Mouse (Mus musculus): ENCODE results near the gene Tcf7.

The Tcf7 gene

DNA sequence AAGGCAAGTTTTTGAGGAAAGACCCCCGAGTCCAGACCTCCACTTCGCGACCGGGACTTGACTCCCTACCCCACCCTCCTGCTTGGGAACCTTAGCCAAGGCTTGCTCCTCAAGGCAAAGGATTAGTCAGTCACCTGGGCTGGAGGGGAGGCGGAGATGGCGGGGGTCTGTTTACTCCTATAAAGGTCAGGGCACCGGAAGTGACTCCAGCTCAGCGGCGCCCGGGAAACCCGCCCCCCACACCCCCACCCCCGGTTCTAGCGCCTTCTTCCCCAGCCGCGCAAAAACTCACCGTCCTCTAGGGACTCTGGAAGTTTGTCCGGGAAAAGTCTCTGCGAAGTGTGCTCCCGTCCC, 417 bp downstream of the Tcf7 start:
- DNase-seq = no peak

DNA sequence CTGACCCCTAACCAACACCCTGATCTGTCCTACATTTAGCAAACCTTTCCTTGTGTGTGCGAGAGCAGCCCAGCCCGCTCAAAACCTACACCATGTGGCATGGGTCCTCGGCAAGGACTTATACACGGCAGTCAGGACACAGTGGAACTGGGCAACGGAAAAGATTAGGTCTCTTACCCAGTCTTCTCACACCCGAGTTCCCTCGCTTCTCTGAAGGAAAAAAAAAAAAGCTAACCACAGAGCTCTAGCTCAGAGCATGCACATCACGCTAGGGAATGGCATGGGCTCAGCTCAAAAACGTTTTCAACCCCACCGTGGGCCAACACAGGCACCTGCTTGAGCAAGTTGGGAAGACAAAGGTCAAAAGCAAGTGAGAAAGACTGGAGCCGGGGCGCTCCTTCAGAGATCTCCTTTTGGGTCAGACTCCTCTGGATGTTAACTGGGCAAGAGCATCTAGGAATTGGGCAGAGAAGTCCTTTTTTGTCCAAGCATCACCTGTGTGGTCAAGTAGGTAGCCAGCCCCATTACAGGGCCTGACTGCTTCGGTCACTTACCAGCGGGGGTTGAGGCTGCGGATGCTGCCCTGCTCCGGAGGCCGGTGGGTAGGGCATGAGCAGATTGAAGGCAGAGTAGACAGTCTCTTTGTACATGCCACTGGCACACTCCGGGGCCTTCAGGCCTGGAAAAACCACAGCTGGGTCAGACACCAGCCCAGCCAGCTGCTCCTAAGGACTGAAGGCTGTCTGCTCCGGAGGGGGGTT, 1.1 kb downstream of the Tcf7 start:
- no peak for DNase-seq

DNA sequence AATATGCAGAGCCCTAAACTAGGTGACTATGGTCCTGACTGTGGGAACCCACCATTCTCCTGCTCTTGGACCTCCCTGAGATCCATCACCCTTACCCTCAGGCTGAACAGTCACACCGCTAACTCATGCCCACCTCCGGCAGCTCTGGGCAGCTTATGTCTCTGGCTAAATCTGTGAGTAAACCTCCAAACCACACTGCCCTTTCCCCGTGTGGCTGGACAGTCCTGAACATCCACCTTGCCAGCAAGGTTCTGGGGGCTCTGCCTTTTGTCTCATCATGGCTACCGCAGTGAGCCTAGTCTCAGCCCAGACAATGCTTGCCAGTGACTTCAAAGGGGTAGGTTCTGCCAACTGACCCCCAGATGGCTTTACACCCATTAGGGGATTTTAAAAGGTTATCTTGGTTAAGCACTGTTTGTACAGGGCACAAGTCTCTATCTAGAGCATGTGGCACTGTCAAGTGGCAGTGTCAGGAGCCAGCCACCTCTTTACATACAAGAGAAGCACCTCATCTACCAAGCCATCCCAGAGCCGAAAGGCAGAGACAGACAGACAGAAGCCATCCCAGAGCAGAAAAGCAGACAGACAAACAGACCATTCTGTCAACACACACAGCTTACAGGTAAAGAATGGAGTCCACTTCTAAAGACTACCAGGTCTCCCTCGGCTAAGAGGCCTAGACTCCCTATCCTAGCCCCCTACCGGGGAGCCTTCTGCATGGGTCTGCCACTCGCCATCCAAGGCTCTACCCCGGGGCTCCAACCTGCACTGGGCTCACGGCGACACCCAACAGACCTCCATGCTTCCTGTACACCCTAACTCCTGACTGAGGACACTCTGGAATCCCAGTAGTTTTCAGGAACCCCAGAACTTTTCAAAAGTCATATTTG, 2.0 kb downstream of the Tcf7 start:
- no peak for DNase-seq

DNA sequence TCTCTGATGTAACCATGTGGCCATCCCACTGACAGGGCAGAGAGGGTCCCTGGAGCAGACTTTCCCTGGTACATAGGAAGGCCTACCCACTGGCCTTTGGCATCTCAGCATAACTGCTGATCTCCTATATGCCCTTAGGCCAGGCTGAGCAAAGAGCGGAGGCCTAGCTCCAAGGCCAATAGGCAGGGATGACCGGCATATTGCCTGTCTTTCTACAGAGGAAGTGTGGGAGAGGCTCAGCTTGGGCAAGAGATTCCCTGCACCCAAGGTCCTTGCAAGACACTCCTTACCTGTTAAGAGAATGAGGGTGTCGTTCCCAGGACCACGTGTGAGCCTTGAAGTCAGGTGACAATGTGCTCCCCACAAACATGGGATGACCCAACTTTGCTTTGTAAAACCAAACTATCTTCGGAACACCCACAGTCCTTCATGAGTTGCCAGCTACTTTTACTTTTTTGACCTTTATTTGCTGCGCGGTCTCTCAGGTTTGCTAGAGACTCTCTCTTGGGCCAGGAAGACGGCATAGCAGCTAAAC, 3.1 kb downstream of the Tcf7 start:
- no peak for DNase-seq

DNA sequence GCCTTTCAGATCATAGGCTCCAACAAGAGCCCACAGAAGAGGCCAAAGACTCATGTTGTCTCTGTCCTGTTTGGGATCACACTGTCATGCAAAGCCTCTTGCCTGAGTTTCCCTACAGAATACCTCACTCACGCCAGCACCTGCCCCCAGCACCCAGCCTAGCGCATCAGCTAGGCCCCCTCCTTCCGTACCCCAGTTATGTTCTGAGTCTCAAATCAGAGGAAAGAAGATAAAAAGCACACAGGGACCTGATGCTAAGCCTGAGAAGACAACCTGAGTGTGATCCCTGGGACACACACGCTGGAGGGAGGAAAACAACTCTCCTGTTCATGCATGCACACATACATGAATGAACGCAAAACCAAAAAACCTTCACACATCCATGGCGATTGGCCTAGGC, 3.8 kb downstream of the Tcf7 start:
- no peak for DNase-seq

DNA sequence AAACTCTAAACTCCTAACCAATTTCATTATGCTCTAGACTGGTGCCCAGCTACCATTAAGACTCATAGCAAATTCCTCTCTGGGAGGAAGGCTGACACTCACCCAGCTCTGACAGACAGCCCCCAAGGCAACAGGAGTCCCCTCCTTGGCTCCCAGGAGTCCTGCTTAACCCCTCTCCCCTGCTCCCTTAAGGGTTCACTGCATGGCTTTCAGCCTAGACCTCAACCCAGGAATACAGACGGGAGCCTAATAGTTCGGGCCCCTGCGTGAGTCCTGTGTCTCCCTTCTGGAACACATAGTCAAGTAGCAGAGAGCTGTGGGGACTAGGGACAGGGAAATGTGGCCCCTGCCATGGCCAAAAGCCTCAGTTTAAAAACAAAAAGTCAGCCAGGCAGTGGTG, 4.7 kb downstream of the Tcf7 start:
- DNase-seq = no peak

DNA sequence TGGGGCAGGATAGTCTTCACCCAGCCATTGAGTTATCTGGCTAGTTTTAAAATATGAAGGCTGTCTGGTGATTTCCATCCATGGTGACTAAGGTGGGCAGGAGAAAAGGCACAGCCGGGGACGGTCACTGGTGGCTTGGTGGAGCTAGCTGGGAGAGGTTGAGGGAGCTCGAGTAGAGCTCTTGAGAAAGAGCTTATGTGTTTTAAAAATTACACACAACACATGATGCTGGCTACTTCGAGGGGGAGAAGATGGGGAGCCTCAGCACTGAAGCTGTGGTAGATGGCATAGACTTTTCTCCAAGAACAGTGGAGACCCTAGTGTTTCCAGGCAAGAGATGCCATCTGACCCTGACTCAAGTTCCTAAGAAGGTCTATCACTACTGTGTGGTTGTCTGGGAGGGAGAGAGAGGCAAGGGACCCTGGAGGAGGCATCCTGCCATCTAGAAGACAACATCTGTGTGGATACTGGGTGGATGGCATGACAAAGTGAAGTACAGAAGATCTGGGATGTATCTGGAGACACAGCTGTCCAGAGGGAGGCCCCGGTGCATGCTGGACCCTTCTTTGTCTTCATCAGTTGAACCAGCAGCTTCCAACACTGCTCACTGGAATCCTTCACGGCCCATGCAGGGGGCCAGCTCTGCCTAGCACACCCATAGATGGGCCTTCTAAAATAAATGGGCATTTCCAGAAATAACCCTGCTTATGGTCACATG, 5.2 kb downstream of the Tcf7 start:
- no peak for DNase-seq

DNA sequence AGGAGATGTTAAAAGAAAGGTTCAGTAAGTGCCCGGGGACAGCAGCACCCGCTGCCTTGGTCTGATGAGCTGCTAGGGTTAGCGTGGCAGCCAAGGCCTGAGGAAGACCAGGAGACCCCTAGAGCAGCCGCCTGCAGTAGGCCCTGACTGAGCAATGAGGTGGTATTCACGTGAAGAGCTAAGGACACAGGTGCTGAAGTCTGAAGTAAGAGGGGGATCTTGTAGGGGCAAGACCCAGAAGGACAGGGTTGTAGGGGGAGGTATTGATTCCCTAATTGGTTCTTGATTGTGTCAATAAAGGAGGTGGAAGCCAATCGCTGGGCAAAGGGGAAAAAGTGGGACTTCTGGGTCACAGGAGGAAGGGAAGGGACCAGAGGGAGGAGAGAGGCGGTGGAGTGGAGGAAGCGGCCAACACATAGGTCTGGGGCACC, 5.8 kb downstream of the Tcf7 start:
- no peak for DNase-seq

DNA sequence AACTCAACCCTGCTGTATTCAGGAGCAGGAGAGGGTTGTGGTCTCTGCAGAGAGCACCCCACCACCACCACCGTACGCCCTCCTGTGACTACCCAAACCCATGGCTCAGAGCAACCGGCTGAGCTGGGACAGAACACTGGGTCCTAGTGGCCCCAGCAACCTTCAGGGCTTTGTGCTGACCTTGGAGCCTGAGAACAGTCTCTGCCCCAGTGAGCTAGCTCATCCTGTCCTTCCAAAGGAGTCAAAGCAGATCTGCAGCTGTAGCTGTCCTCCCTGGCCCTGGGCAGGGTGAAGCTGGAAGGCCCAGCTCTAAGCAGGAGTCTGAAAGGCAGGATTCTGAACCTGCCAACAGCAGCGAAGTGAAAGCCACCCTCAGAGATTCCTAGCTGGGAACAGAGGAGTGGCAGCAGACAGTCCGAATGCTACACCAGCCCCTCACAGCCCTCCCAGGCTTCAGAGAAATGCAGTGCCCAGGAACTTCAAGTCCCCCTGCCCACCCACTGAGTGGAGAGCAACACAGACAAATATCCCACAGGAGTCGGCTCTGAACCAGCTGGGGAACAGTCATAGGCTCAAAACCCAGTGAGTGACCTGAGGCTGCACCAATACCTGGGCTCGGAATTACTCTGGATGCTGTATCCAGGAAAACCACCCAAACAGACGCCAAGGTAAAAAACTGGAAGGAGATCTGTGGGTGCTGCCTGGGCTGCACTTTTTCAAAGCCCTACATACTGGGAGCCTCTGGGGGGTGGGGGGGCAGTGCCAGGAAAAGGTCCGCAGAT, 6.8 kb downstream of the Tcf7 start:
- DNase-seq = no peak

DNA sequence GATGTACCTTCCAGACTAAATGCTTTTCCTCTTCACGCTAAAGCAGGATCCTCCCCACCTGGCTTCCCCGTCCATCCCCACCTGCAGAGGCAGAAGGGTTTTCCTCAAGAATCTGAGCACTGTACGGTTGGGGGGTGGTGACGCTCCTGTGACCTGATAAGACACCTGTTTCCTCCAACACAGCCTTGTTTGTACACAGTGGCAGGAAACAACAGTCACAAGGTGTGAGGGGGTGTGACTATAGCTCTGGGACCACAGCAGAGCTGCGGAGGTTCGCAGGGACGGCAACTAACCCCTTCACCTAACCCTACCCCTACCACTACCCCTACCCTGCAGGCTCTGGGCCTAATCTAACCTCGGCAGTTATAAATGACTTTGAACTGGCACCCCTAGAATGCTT, 7.4 kb downstream of the Tcf7 start:
- no peak for DNase-seq

DNA sequence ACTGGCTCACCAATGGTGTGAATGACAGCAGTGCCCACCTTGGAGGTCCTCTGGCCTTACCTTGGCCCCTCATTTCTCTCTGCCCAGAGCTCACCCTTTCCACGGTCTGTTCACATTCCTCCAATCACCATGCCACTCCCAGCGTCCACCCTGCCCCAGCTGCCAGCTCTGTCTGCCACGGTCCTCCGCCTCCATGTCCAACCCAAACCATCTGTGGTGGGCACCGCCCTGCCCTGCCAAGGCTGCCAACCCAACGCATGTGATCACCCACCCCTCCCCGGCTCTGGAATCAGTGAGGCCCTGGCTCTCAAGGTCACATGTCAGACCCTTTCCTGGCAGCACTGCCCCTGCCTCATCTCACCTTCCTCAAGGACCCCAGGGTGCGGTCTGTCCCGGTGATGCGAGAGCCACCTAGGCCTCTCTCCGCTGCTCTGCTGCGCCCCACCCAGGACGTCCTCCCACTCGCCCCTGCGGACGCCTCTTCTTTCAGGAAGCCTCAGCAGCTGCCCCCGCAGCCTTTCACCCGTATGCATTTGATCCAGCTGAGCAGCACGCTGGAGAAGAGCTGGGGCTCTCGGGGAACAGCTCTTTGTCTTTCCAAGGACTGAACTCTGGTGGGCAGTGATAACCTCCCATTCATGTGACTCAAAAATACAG, 8.2 kb downstream of the Tcf7 start:
- DNase-seq = no peak

DNA sequence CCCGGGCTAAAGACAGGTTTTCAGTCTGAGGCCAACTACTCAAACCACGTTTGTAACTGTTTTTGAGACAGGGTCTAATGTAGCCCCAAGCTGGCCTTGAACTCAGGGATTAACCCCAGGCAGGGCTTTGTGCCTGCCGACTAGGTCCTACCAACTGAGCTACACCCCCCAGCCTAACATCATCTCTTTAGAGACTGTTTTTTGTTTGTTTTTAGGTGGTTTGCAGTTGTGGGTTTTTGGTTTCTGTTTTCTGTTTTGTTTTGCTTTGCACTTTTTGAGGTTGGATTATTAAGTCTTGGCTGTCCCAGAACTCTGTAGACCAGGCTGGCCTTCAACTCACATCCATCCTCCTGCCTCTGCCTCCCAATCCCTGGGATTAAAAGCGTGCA, 8.9 kb downstream of the Tcf7 start:
- no peak for DNase-seq

DNA sequence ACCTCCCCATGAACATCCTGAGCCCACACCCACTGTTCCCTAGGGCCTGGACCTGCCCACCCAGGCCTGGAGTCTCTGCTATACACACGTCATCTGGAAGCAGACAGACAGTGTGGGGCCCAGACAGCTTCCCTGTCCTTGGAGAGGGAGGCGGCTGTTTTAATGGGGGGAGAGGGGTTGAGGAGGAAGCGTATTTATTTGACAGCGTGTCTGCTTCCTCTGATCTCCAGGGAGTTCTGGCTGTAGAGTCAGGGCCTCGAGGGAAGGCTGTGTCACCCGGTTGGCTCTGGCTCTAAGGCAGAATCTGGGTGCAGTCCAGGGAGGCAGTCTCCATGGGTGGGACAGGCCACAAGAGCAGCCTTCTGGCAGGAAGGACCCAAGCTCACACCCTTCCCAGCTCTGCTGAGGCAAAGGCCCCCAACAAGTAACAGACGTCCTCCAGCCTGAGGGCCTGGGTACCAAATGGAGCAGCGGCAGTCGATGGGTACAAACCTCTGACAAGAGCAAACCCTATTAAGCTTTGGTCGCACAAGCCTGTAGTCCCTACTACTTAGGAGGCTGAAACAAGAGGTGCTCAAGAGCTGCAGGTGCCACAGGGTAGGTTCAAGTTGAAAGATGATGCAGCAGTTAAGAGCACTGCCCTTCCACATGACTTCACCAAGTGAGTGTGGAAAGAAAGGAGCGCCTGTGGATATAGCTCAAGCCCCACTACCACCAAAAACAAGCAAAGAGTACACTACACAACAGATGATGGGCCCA, 9.5 kb downstream of the Tcf7 start:
- DNase-seq = peak in 1 of 2 experiments; percentile 12

DNA sequence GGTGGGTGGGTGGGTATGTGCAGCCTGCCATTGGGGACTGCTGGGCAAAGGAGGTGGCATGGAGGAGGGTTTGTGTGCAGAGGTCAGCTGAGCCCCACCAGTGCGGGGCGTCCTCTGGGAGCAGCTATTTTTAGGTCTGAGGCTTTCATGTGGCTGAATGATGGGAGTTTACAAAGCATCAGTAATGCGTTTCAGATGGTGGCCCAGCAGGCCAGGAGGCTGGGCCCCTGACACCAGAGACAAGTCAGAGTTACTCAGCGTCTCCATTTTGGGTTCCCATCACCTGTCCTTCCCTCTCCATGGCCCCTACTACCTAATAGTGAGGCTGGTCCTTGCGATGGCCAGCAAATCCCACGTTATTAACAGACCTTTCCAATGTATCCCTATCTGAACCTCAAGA, 10.2 kb downstream of the Tcf7 start:
- DNase-seq = no peak

DNA sequence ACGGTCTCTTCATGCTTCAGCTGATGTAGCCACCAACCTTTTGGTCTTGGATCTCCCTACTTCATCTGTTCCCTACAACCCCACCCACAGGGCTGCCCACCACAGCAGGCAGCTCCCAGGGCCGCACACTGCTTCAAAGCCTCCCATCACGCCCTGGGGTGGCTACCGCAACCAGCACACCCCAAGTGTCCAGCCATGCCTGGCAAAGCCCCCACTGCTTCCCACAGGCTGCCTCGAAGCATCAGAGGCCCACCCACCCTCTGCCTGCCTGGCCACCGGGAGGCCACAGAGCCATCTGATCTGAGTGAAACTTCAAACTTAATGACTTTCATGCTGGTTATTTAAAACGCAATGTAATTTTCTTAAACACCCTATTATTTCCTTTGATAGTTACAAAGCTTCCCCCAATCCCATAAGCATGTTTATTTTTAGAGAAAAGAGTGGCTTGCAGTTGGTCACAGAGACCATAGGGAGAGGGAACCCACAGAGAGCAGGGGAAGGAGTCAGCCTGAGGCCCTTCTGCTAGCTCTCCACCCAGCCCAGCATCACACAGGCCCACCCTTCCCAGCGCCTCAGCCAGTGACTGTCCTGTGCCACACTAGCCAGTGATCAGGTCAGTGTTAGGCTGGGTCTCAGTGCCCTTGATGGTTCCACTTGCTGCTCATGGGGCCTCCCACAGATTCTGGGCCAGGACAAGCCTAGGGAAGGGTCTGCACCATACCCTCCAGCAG, 10.9 kb downstream of the Tcf7 start:
- no peak for DNase-seq

DNA sequence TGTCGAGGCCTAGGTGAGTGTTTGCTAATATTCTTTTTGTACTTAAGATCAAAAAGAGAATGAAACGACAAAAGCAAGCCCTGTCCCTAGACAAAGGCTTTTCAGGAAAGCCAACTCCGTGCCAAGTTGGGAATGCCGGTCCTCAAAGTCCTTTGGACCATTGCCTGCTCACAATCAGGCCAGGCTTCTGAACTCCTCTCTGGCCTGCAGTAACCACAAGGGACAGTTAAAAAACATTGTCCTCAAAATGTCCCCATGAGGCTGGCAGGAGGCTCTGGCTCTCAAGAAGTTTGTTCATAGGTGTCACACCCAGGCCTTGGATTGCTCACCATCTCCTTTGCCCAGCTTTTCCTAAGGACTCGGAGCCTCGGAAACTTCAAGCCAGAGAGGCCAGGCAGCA, 13.0 kb downstream of the Tcf7 start:
- DNase-seq = peak in 1 of 2 experiments; percentile 43

DNA sequence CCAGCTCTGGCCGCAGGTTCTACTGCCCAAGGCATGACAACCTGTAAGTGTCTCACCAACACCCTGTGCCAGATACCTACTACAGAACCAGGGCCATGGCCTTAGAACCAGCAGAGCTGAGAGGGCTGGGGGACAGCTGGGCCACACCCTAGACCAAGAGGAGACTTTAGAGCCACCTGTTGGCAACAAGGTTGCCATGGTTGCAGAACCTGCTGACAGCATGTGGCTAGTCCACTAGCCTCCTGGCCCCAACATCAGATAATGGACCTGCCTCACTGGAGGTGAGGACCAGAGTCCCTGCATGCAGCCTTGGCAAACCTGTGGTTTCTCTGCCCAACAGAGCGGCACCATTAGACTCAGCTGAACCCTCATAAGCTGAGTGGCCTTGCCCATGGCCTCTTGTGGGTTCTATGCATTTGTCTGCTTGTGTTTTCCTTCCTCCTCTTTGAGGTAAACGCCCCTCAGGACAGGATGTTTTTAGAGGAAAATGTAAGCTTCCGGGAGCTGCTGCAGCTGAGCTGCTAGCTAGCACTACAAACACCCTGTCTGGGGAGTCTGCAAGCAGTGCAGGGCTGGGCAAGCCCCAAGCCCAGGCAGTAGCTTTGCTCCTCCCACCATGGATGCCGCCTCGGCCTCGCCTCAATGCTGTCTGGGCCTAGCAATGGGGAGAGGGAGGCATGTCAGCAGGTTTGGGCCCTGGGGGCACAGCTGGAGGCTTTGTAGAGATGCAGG, 14.5 kb downstream of the Tcf7 start:
- DNase-seq = no peak

DNA sequence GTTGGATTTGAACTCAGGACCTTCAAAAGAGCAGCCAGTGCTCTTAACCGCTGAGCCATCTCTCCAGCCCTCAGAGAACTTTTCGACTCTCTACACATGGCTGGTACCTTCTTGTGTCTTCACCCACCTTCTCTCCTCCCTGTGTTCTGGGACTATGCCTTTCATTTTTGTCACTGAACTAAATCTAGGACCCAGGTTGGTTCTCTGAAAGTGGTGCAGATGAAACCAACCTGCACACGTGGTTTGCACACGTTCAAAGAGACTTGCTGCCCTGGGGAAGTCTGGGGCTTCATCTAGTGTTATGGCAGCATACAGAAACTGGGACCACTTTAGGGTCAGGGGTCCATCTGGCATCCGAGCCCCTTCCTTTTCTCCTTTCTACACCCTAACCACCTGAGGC, 15.5 kb downstream of the Tcf7 start:
- DNase-seq = no peak

DNA sequence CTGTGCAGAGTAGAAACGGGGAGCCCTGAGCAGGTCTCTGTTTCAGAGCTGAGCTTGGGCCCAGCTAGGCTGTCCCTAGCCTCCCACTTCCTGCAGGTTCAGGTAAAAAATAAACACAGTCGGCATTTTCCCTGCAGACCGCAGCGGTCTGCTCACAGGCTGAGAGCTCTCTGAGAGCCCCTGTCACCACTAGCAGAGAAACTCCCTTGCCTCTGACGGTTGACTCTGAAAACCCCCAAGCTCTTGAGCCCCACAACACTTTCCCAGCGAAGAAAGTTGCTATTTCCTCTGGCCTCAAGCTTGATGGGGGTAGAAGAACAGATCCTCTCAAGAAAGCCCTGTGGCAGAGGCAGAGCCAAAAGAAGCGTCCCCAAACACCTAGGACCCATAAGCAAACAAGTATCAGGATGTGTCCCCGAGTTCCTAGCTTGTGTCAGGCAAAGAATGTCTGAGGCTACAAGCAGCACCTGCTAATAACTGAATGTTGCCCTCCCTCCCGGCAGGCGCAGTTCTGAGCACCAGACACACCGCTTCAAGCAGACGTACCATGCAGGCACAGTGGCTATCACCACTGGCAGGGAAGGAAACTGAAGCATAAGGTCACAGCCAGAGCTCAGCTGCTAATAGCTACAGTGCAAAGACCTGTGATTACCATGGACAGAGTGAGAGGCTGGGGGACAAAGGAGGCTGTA, 17.1 kb downstream of the Tcf7 start:
- DNase-seq = no peak
